Comparison of ENCODE assay signal across 10 mouse cellular contexts in the genomic region with DNA sequence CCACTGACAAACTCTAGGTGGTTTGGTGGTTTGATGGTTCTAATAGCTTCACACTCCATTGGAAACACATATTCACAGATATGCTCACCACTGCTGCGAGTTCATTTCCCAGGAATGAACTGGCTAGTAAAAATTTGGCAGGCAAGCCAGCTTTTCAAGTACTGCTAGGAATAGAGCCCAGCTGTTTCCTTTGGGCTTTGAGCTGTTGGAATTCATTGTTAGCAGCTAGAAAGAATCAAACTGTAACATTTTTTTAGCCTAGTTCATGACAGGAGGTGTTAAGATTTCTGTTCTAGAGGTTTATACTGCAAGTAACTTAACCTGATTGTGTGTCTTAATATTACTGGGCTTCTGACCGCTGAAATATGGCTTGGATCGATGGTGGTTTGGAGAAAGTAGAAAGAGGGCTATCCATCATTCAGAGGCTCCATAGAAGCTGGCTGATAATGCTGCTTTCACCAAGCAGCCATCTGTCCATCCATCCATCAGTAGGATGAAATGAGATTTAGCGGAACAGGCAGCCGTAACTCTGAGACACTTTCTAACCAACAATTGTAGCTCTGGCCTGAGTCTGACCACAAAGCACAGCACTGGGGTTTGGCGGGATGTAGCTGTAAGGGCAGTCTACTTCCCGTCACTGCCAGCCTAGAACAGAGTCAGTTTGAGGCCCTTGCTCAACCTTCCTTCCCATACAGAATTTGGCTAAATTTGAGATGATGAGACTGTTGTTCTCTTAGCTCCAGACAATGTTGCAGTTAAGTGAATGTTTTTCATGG. TPM values are rescaled to one million over a fixed set of nuclear protein-coding genes. Genes with fewer than 3 reads are reported as not detected.
DNase-seq lines count a peak whose midpoint lies in the region; ATAC-seq and TF ChIP-seq lines count a peak whose summit lies in the region.
"Had no signal": no experiment of that assay in that cellular context is flagged by ENCODE, and none has a peak within 500 bp of the region (broad histone marks: within the 10 kb centered on the region; RNA-seq: fewer than 3 reads in every experiment).

No protein-coding gene starts in this region.

- no peaks in the 10 kb centered on the region for H3K4me1 ChIP-seq in hindbrain, embryonic 11.5 days (replicated peaks; ENCODE audit: control insufficient read depth, insufficient read depth, low read length)
- no peaks in the 10 kb centered on the region; the same call in 1 of the 2 replicates for H3K4me1 ChIP-seq in hindbrain, postnatal 0 days (ENCODE audit: insufficient read depth, low read length)

- peak; percentile 16 for DNase-seq in hindbrain, embryonic 11.5 days (ENCODE audit: low spot score)
- DNase-seq in hindbrain, postnatal 0 days (ENCODE audit: low spot score), result no peak
- DNase-seq in Patski (ENCODE audit: low read depth, low spot score), result no peak
- peak; percentile 24 for DNase-seq in gastrocnemius, postnatal 14 days
- peak; percentile 39 for DNase-seq in lung, postnatal 14 days
- no peak for DNase-seq in spleen, postnatal 36 days (ENCODE audit: low spot score in 2 of 2)
- no peak for DNase-seq in adrenal gland, postnatal 4 days (ENCODE audit: low spot score in 2 of 2)
- DNase-seq: thymus, adult 18-20 months had no signal

- no peak overlapping the region for H3K9ac ChIP-seq in hindbrain, embryonic 11.5 days (ENCODE audit: low read depth, low read length)
- no peak overlapping the region for H3K9ac ChIP-seq in hindbrain, postnatal 0 days (replicated peaks; ENCODE audit: low read length)
- H3K9ac ChIP-seq: liver, embryonic 15.5 days had no signal

- H3K9me3 ChIP-seq in hindbrain, embryonic 11.5 days (ENCODE audit: control insufficient read depth, low read length), result no peaks in the 10 kb centered on the region
- no peaks in the 10 kb centered on the region for H3K9me3 ChIP-seq in hindbrain, postnatal 0 days (ENCODE audit: low read length)
- H3K9me3 ChIP-seq: liver, embryonic 15.5 days had no signal

- H3K4me2 ChIP-seq in hindbrain, embryonic 11.5 days (replicated peaks; ENCODE audit: low read depth, low read length), result no peak overlapping the region
- no peak overlapping the region for H3K4me2 ChIP-seq in hindbrain, postnatal 0 days (ENCODE audit: low read depth, low read length)
- H3K4me2 ChIP-seq: liver, embryonic 15.5 days had no signal

- intact Hi-C loops in gastrocnemius, postnatal 14 days (cut with DNase I; ENCODE audit: low total_unique reads), result no loop called here

- no peak for TF ChIP-seq CTCF in hindbrain, postnatal 0 days (IDR thresholded peaks at IDR 0.05; ENCODE audit: low read depth)
- TF ChIP-seq CTCF in Patski (IDR thresholded peaks at IDR 0.05), result no peak

- no peak overlapping the region; the same call in 1 of the 2 replicates for H3K27ac ChIP-seq in hindbrain, embryonic 11.5 days (ENCODE audit: low read depth, low read length)
- no peak overlapping the region for H3K27ac ChIP-seq in hindbrain, postnatal 0 days
- H3K27ac ChIP-seq: liver, embryonic 15.5 days had no signal

- POLR2A ChIA-PET in Patski (lab: Charles Lee), result no interaction called here

- no peaks in the 10 kb centered on the region for H3K27me3 ChIP-seq in hindbrain, embryonic 11.5 days (ENCODE audit: control insufficient read depth, insufficient read depth, low read length)
- H3K27me3 ChIP-seq in hindbrain, postnatal 0 days (ENCODE audit: insufficient read depth, low read length), result no peaks in the 10 kb centered on the region
- no peaks in the 10 kb centered on the region for H3K27me3 ChIP-seq in Patski
- H3K27me3 ChIP-seq: liver, embryonic 15.5 days had no signal

- H3K4me3 ChIP-seq in hindbrain, embryonic 11.5 days (ENCODE audit: low read depth, low read length), result no peak overlapping the region
- no peak overlapping the region for H3K4me3 ChIP-seq in hindbrain, postnatal 0 days (ENCODE audit: low read length)
- H3K4me3 ChIP-seq: liver, embryonic 15.5 days had no signal

- H3K36me3 ChIP-seq in hindbrain, embryonic 11.5 days (ENCODE audit: control insufficient read depth, insufficient read depth, low read length), result no peaks in the 10 kb centered on the region
- no peaks in the 10 kb centered on the region for H3K36me3 ChIP-seq in hindbrain, postnatal 0 days (ENCODE audit: insufficient read depth, low read length)
- H3K36me3 ChIP-seq: liver, embryonic 15.5 days had no signal

- CTCF ChIA-PET in Patski (lab: Charles Lee), result interaction anchor here (0.6 to 1.7 kb wide), 7 partner anchors 8 to 929 kb away, joined by 3 to 5 read pairs (median 4); no protein-coding TSS in a partner anchor

- 62% methylated on average over 7 of the region's 7 CpGs for whole genome bisulfite sequencing in hindbrain, embryonic 11.5 days
- WGBS in hindbrain, postnatal 0 days, result 57% methylated on average over 7 of the region's 7 CpGs

- in situ Hi-C loops in Patski (cut with MboI; ENCODE audit: low pct_unique_long_range_greater_than_20kb), result no loop called here

- ATAC-seq in hindbrain, embryonic 11.5 days (ENCODE audit: low FRiP score), result no peak
- no peak for ATAC-seq in hindbrain, postnatal 0 days
- ATAC-seq in Patski, result peak; percentile 79
- ATAC-seq in erythroblast, adult 5-6 weeks (replicated peaks; ENCODE audit: low FRiP score, poor library complexity, severe bottlenecking), result no peak

RNA-seq across cellular contexts. Expression of a gene that starts 21.0 kb away (rescaled TPM):
- polyA plus RNA-seq in hindbrain, embryonic 11.5 days (2014; fragmentation: Nextera tagmentation; extraction: Ambion mirVana), result 23.4 and 24.7 TPM in 2 replicates
- 7.2 and 8.1 TPM in 2 replicates for total RNA-seq in hindbrain, postnatal 0 days (2014; rRNA removed)
- polyA plus RNA-seq in hindbrain, postnatal 0 days (2015; fragmentation: Nextera tagmentation; extraction: Ambion mirVana), result 8.8 and 10.5 TPM in 2 replicates
- 28.6 TPM for polyA plus RNA-seq in Patski (2021)
- total RNA-seq in gastrocnemius, postnatal 14 days (2021), result 1 to 10 TPM; 9.6 to 9.8 TPM
- total RNA-seq in erythroblast, adult 5-6 weeks (2015; ENCODE audit: low replicate concordance), result 13.1 and 26.8 TPM in 2 replicates
- total RNA-seq in erythroblast, adult 5-6 weeks (2017; ENCODE audit: low replicate concordance), result 18.5 and 28.4 TPM in 2 replicates
- 10 to 100 TPM; 26.6 to 26.9 TPM for total RNA-seq in adrenal gland, postnatal 4 days (2021)

Comparison
In these comparisons a context has a peak if more than half of its experiments do, and no peak if none do; other contexts are left out.
1. DNase-seq: peak in hindbrain, embryonic 11.5 days (single experiment), gastrocnemius, postnatal 14 days (single experiment) and lung, postnatal 14 days (single experiment); none in hindbrain, postnatal 0 days (single experiment), Patski (single experiment), spleen, postnatal 36 days (0 of 2) and adrenal gland, postnatal 4 days (0 of 2).